Mouse (Mus musculus) hindbrain, embryonic 11.5 days (tissue): Measurements from ENCODE around the gene Epor. TPM values are rescaled to one million over a fixed set of nuclear protein-coding genes. Genes with fewer than 3 reads are reported as not detected.

Experiments
- ATAC-seq: fragments of 200-750 bp; cut with Nextera tagmentation; 2 replicates; pipeline ENCODE4 v1.8.0; 2017; ENCODE audit warnings: mild to moderate bottlenecking, moderate TSS enrichment, moderate library complexity; ENCODE audit not compliant: low FRiP score
- DNase-seq: peaks from one replicate; pipeline ENCODE4 v3.0.0-alpha.2; 2015; ENCODE audit warnings: low spot score
- H3K27ac ChIP-seq: fragments of 300-500 bp; sonication (generic); 2 replicates; pipeline ENCODE4 v1.5.1; 2014; ENCODE audit warnings: mild to moderate bottlenecking, low read depth, low read length
- H3K27me3 ChIP-seq: fragments of 300-500 bp; sonication (generic); 2 replicates; pipeline ENCODE4 v1.6.1; 2014; ENCODE audit warnings: mild to moderate bottlenecking, low read length, moderate library complexity, mixed read lengths; ENCODE audit not compliant: control insufficient read depth, insufficient read depth
- H3K36me3 ChIP-seq: fragments of 300-500 bp; sonication (generic); 2 replicates; pipeline ENCODE4 v1.6.1; 2014; ENCODE audit warnings: mild to moderate bottlenecking, low read length, moderate library complexity, mixed read lengths; ENCODE audit not compliant: control insufficient read depth, insufficient read depth
- H3K4me1 ChIP-seq: fragments of 300-500 bp; sonication (generic); replicated peaks from 2 replicates; pipeline ENCODE4 v1.6.1; 2014; ENCODE audit warnings: low read length, mixed read lengths; ENCODE audit not compliant: control insufficient read depth, insufficient read depth
- H3K4me2 ChIP-seq: fragments of 300-500 bp; sonication (generic); replicated peaks from 2 replicates; pipeline ENCODE4 v1.6.1; 2014; ENCODE audit warnings: mild to moderate bottlenecking, low read depth, low read length
- H3K4me3 ChIP-seq: fragments of 300-500 bp; sonication (generic); 2 replicates; pipeline ENCODE4 v1.5.1; 2014; ENCODE audit warnings: low read depth, low read length
- H3K9ac ChIP-seq: fragments of 300-500 bp; sonication (generic); 2 replicates; pipeline ENCODE4 v1.6.1; 2014; ENCODE audit warnings: low read depth, low read length
- H3K9me3 ChIP-seq: fragments of 300-500 bp; sonication (generic); 2 replicates; pipeline ENCODE4 v1.6.1; 2016; ENCODE audit warnings: low read length; ENCODE audit not compliant: control insufficient read depth
- WGBS: fragments of 180-500 bp; shearing (Covaris S2); extraction: QIAGEN DNeasy Blood & Tissue Kit; methylation state at CpG from one replicate; pipeline ENCODE4 v1.1.7; 2014; 5-methylcytosine and 5-hydroxymethylcytosine counted together
- polyA plus RNA-seq: library from polyadenylated mRNA; unstranded; fragments of >200 nt; fragmentation: Nextera tagmentation; extraction: Ambion mirVana; gene quantifications from 2 replicates; pipeline ENCODE4 v1.2.1, GENCODE M21; 2014

Gene Epor
- polyA plus RNA-seq, 1 experiment from 2014 or later: 5.2 TPM

DNA sequence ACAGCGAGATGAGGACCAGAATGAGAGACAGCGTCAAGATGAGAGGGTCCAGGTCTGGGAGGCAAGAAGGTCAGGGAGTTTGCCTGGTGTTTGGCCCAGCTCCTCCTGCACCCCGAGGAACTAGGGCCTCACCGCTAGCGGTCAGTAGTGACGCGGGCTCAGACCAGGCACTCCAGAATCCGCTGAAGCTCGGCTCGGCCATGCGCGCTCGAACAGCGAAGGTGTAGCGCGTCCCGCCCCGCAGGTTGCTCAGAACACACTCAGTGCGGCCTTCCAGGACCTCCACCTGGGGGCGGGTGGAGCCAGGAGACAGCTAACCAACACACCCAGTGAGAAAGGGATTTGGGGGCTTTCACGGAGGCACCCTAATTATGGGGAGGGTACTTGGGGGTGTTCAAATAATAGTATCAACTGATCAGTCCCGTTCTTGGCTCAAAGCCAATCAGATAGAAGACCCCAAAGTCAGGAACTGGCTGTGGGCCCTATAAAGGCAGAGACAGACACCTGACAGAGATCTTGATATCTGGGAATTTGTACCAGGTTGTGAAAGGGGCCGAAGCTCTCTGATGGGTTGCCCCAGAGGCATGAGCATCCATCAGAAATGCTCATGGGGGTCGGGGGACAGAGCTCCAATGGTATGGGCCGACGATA is 2.6 kb downstream of the Epor start:
- 10% methylated on average over 26 of the region's 26 CpGs for WGBS
- H3K4me1 ChIP-seq: peaks cover 10% of the 10 kb centered on the region; the same call in 1 of the 2 replicates
- no peak overlapping the region for H3K4me2 ChIP-seq
- H3K36me3 ChIP-seq: no peaks in the 10 kb centered on the region
- H3K9me3 ChIP-seq: no peaks in the 10 kb centered on the region
- peaks cover 40% of the 10 kb centered on the region for H3K27me3 ChIP-seq
- H3K4me3 ChIP-seq: no peak overlapping the region
- H3K27ac ChIP-seq: no peak overlapping the region
- no peak overlapping the region for H3K9ac ChIP-seq
- no peak for ATAC-seq
- DNase-seq: peak; percentile 25

DNA sequence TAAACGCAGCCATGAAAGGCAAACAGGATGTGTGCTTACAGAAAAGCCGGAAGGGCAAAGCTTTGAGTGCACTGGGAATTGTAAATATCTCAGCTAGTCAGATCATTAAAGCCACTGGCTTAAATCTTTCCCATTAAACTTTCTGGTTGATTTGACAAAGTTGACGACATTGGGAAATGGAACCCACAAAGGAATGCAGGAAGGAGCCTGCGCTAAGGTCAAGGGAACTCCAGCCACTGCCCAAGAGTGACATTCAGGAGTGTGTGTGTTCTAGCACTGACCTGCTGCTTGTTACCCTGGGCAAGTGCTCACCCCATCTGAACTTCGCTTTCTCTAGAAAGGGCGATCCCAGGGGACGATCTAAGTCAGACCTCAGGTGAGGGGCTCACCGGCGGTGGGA is 3.2 kb downstream of the Epor start:
- H3K27me3 ChIP-seq: peaks cover 40% of the 10 kb centered on the region
- WGBS: 55% methylated on average over 9 of the region's 9 CpGs

DNA sequence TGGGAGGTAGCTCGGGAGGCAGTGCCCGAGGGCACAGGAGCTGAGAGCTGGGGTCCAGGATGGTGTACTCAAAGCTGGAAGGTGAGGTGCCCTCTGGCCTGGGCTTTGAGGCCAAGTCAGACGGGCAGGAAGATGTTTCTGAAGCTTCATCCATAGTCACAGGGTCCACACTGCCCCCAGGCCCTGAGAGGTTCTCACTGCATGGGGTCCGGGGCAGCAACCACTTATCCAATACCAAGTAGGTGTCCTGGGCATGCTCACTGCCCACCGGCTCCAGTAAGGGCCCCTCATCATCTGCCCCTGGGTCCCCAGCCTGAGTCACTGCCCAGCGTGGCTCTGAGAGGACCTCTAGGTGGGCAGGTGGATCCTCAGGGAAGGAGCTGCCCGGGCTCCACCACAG is 4.1 kb downstream of the Epor start:
- H3K4me3 ChIP-seq: no peak overlapping the region
- no peak for ATAC-seq
- H3K4me1 ChIP-seq: peaks cover 10% of the 10 kb centered on the region; the same call in 1 of the 2 replicates
- WGBS: 89% methylated on average over 7 of the region's 7 CpGs
- H3K27ac ChIP-seq: no peak overlapping the region
- peaks cover 40% of the 10 kb centered on the region for H3K27me3 ChIP-seq
- no peak for DNase-seq
- no peak overlapping the region for H3K9ac ChIP-seq
- no peaks in the 10 kb centered on the region for H3K9me3 ChIP-seq
- H3K36me3 ChIP-seq: no peaks in the 10 kb centered on the region
- no peak overlapping the region for H3K4me2 ChIP-seq

More for the DNA sequence above, 3.2 kb downstream of the Epor start:
- no peak overlapping the region for H3K9ac ChIP-seq
- no peak overlapping the region for H3K4me3 ChIP-seq
- H3K9me3 ChIP-seq: no peaks in the 10 kb centered on the region
- H3K27ac ChIP-seq: no peak overlapping the region
- no peak overlapping the region for H3K4me2 ChIP-seq
- H3K4me1 ChIP-seq: peaks cover 10% of the 10 kb centered on the region; the same call in 1 of the 2 replicates
- DNase-seq: no peak
- H3K36me3 ChIP-seq: no peaks in the 10 kb centered on the region
- ATAC-seq: no peak

DNA sequence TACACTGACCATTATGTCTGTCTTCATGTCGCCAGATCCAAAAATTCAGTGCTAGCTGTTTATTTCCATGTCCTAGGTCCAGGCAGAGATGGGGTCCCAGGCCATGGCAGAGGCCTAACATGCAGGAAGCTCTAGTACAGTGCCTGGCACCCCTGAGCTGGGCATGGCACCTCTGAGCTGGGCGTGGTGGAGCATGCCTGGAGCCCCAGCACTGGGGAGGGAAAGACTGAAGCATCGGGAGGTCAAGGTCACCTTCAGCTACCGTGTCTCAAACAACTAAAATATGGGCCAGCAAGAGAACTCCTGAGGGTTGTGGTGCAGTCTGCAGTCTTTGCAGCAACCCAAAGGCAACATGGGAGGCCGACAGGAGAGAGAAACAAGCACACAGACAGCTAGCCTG is 4.9 kb downstream of the Epor start:
- H3K9me3 ChIP-seq: no peaks in the 10 kb centered on the region
- no peak for ATAC-seq
- 88% methylated on average over 5 of the region's 5 CpGs for WGBS
- no peak overlapping the region for H3K4me3 ChIP-seq
- no peak for DNase-seq
- peaks cover 8% of the 10 kb centered on the region; the same call in 1 of the 2 replicates for H3K4me1 ChIP-seq
- H3K27me3 ChIP-seq: peaks cover 40% of the 10 kb centered on the region
- H3K4me2 ChIP-seq: no peak overlapping the region
- H3K36me3 ChIP-seq: no peaks in the 10 kb centered on the region
- no peak overlapping the region for H3K9ac ChIP-seq
- no peak overlapping the region for H3K27ac ChIP-seq

DNA sequence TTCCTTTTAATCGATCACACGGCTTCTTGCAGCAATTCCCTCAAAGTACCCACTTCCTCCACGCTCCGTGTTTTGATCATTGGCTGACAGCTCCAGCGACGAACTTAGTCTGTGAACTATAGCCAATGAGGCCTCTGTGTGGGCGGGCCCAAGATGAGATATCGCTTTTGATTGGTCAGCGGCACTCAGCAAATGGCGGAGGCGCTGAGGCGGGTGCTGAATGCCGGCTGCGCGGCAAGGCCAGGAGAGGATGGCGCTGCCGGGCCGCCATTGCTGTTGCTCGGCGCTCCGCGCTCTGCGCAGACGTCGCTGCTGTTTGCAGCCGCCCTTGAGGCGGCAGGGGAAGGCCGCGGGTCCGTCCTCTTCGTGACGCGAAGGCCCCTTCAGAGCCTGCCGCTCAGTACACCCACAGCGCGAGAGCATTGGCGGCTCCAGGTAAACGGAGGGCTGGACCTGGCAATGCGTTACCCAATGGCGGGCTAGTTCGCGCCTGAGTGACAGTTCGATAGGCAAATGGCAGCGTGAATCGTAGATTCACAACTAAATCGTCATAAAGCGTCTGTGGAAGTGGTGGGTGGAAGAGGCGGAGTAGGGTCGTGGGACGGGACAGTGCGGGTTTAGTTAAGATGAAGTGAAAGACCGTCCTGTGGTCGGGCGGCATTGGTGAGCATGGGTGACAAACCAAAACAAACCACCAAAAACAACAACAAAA is 7.6 kb downstream of the Epor start, which contains the start of gene Swsap1:
TSS of gene Swsap1 (plus strand) at position 186 of the 712 bp plus-strand sequence.
- Histone ChIP-seq H3K27me3 (peaks cover 17% of the 10 kb centered on the region), H3K4me3 (peak within 1 kb of the TSS; percentile 67), H3K27ac (peak within 1 kb of the TSS; percentile 88), H3K36me3 (no peaks in the 10 kb centered on the region), H3K9ac (peak within 1 kb of the TSS; percentile 78), H3K4me2 (peak within 1 kb of the TSS; percentile 54), H3K9me3 (no peaks in the 10 kb centered on the region), H3K4me1 (0 out of 2 replicates have a peak, but pooled peaks cover 2% of the 10 kb centered on the region)
- WGBS: under 1% methylated on average over 52 of the region's 54 CpGs
- ATAC-seq (peak; percentile 98), DNase-seq (peak; percentile 98)

DNA sequence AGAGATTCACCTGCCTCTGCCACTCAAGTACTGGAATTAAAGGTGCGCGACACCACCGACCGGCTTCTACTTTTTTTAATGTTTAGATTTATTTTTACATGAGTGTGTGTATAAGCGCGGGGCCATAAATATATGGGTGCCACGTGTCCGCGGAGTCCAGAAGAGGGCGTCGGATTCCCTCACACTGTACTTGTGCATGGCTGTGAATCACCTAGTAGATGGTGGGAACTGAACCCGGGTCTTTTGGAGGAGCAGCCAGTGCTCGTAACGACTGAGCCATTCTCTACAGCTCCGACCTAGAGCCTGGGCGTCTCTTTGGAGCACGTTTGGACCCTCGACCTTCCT is 8.1 kb downstream of the Epor start:
- Histone ChIP-seq H3K4me2 (peak overlapping the region; percentile 48), H3K9ac (peak overlapping the region; percentile 47; the same call in 1 of the 2 replicates), H3K27me3 (peaks cover 12% of the 10 kb centered on the region), H3K4me3 (peak overlapping the region; percentile 67), H3K9me3 (no peaks in the 10 kb centered on the region), H3K4me1 (0 out of 2 replicates have a peak, but pooled peaks cover 2% of the 10 kb centered on the region), H3K27ac (peak overlapping the region; percentile 42; the same call in 1 of the 2 replicates), H3K36me3 (no peaks in the 10 kb centered on the region)
- WGBS: 3% methylated on average over 18 of the region's 18 CpGs
- DNase-seq (no peak), ATAC-seq (peak; percentile 77)

DNA sequence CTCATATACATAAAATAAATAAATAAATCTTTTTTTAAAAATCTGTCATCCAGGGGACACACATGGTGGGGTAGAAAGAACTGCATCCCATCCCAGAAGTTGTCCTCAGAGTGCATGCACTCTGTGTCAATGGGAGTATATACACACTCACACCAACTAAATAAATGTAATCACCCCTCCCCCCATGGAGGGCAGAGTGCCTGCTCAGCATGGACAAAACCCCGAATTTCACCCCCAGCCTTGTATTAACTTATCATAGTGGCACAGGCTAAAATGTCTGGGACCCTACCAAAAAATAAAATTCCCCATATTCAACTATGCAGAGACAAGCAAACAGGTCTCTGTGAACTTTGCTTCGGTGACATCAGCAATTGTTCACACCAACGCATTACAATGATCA is 8.7 kb downstream of the Epor start:
- Histone ChIP-seq H3K27ac (no peak overlapping the region), H3K9ac (no peak overlapping the region), H3K27me3 (peaks cover 6% of the 10 kb centered on the region), H3K4me3 (no peak overlapping the region), H3K4me1 (0 out of 2 replicates have a peak, but pooled peaks cover 2% of the 10 kb centered on the region), H3K9me3 (no peaks in the 10 kb centered on the region), H3K36me3 (no peaks in the 10 kb centered on the region), H3K4me2 (no peak overlapping the region)
- DNase-seq: no peak
- WGBS: 77% methylated on average over 3 of the region's 3 CpGs
- no peak for ATAC-seq

DNA sequence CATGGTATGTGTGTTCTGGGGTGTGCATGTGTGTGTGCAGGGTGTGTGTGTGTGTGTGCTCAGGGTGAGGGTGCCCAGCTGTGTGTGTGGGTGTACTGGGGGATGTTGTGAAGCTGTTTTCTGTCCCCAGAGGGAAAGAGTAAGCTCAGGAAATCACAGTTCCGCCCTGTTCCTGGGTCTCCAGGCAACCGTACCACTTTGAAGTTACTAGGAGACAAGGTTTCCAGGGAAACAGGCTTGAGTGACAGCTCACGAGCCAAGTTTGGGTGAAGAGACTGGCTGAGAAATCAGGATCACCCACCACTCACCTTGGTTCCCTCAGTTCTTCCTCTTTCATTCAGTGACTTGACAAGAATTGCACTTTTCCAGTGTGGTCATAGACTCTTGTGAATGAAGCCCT is 9.7 kb downstream of the Epor start:
- no peak overlapping the region for H3K27ac ChIP-seq
- WGBS: 12% methylated on average over 3 of the region's 3 CpGs
- H3K27me3 ChIP-seq: no peaks in the 10 kb centered on the region
- no peak overlapping the region for H3K4me2 ChIP-seq
- H3K4me3 ChIP-seq: no peak overlapping the region
- no peak overlapping the region for H3K9ac ChIP-seq
- H3K9me3 ChIP-seq: no peaks in the 10 kb centered on the region
- ATAC-seq (no peak), DNase-seq (peak; percentile 48)
- no peaks in the 10 kb centered on the region for H3K36me3 ChIP-seq
- H3K4me1 ChIP-seq: 0 out of 2 replicates have a peak, but pooled peaks cover 2% of the 10 kb centered on the region
